Mouse (Mus musculus): Measurements from ENCODE around the gene Zfp618.

Gene Zfp618

DNA sequence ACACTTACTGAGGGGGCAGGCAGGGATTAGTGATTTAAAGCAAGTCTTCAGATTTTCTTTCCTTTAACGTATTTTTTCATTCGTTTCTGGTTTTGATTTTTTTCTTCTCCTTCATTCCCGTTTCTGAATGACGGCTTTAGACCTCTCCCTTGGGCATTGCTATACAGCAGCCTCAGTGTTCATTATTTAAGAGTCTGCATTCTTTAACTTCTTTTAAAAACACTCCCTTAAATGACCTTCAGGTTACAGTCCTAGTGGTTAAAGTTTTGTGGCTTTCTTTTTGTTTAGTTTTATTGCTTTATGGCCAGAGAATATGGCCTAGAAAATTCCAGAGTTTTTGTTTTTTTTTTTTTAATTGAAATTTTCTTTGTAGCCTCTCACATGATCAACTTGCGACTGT, 64.8 kb downstream of the Zfp618 start:
- no peak for DNase-seq (ENCODE audit: low spot score in 2 of 2)

DNA sequence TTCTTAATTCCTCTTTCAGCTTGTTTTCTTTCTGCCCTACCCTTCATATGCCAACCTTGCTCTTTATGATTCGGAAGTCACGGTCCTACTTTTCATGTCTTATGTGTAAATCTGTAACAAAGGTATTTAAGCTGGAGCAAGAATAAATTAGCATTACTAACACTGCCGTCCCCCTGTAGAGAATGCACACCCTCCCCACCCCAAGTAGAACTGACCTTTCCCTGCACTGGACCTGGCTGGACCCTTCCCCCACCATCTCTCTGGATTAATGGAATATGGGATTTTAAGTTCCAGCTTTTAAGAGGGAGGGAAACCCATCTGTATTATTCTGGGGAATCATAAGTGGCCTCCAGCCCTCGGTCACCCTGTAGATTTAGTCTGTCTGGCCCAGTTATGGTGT, 65.9 kb downstream of the Zfp618 start:
- no peak for DNase-seq (ENCODE audit: low spot score in 2 of 2)

DNA sequence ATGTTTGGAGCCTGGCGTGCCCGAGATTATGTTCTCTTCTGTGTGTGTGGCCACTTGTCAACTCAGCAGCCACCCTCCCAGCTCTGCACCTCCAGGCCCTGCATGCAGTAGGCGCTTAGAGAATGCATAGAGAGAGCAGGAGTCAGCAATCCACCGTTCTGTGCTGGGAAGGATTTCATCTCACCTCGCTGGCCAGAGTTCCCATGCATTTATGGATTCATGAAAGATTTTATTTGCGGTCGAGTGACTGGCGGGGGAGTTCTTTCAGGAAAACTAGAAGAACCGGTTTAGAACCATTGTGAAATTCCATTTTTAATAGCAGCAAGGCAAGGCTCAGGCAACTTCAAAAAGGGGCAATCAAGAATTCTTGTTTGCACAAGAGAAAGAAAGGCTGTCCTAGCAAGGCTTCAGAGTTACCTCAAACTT, 67.2 kb downstream of the Zfp618 start:
- no peak for DNase-seq (ENCODE audit: low spot score in 2 of 2)

DNA sequence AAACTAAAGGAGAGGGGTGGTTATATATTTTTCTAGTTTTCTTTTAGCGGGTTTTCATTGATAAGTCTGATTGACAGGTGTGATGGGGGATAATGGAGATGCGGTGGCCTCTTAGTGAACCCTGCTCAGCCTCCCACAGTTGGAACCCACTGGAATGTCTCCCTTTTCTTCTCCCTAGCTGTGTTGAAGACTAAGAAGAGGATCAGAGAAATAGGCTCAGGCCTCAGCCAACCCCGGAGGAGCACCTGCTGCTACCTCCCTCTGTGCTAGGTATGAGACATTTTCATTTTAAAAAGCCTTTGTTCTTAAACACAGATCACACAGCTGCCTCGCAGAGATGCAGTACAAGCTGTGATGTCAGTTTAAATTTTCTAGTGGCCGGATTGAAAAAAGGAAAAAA, 68.4 kb downstream of the Zfp618 start:
- no peak for DNase-seq (ENCODE audit: low spot score in 2 of 2)

DNA sequence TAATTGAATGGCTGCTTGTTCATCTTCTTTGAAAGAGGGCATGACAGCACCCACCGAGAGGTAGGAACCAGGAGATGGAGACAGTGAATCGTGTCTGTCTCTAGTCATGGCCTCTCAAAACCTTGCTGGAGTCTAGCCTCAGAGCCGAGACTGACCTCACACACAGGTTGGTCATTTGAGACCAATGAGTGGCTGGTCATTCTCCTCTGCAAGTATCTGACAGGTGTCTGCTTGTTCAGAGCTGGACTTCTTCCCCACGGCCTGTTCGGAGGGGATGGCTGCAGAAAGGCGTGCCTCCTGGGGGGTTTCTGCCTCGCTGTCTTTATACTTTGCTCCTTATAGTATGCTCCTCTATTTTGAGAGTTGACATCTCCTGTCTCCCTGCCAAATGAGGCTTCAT, 70.6 kb downstream of the Zfp618 start:
- DNase-seq (ENCODE audit: low spot score in 2 of 2), result no peak

DNA sequence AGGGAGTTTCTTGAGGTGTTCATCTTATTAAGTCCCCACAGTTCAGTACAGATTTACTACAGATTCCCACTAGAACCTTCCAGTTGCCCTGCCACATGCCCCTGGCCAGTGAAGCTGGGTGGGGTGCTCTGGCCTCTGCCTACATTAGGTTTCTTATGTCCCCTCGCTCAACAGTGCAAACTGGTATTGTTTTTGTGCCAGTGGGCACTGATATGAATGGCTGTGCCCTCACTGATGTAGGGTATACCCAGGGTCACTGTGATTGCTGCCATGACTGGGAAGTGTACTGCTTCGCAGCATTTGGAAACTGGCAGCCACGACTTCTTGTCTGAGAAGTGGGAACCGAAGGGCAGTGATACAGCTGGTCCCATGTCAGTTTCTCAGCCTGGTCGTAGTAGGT, 71.4 kb downstream of the Zfp618 start:
- DNase-seq (ENCODE audit: low spot score in 2 of 2), result no peak

DNA sequence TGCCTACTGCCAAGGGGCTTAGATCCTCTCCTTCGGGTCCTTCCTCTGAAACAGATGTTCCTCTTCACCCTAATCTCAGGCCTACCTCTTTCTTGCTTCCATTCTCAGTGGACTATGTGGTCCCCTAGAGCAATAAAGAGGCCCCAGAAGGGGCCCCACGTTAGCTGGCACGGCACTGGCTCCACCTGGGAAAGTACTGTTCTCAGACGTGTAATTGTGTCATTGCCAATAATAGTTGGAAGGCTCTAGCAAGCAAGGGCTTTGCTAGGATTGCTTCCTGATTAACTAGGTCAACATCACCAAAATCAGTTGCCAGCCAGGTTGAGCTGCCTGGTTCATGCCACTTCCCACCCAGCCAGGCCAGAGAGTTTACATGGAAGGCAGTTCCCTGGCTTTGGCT, 72.2 kb downstream of the Zfp618 start:
- DNase-seq (ENCODE audit: low spot score in 2 of 2), result no peak

DNA sequence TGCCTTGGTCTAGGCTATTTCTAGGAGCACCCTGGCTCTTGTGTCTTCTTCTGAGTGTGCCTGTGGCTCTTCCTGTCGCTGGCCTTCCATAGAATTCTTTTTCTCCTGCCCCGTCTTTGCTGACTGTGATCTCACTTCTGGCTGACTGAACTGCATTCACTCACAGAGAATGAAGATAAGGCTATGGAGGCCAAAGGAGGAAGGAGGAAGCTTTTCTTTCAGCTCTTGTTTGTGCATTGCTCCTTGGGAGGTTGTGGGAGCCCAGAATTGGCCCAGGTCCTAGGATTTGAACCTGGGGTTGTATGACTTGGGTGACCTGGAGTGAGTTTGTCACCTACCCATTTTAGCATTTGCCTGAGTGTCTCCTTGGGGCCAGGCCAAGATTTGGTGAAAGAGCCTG, 72.9 kb downstream of the Zfp618 start:
- no peak for DNase-seq (ENCODE audit: low spot score in 2 of 2)

DNA sequence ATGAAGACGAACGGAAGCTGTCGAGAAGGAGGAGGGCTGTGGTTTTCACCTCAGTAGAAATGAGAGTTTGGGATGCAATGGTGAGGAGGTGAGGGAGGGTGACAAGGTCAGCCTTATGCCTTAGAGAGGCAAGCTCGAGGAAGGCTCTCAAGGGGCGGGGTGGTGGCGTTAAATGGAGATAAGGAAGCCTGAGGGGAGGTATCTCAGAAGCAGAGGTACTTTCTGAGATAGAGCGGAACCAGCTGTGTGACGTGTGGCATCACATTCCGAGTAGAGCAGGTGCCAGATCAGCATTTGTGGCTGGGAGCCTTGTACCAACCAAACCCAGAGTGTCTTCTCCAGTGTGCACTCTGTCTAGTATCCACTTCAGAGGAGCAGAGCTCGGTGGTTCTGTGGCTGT, 73.6 kb downstream of the Zfp618 start:
- DNase-seq (ENCODE audit: low spot score in 2 of 2), result no peak

DNA sequence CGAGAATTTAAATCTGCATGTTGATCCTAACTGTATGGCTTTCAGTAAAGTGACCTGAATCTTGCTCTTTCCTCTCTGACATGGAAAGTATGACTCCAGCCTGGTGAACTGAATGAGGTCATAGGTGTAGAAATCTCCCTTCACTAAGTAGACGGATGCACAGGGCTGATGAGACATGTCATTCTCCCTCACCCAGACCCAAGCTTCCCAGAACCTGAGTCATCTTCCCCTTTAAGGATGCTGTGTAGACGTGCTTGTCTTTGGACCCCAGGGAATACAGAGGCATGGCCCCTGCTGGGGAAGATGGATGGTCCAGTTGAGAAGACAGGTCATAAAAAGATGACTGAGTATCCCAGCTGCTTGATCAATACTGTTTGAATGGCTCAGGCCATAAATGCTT, 83.2 kb downstream of the Zfp618 start:
- no peak for DNase-seq (ENCODE audit: low spot score in 2 of 2)

DNA sequence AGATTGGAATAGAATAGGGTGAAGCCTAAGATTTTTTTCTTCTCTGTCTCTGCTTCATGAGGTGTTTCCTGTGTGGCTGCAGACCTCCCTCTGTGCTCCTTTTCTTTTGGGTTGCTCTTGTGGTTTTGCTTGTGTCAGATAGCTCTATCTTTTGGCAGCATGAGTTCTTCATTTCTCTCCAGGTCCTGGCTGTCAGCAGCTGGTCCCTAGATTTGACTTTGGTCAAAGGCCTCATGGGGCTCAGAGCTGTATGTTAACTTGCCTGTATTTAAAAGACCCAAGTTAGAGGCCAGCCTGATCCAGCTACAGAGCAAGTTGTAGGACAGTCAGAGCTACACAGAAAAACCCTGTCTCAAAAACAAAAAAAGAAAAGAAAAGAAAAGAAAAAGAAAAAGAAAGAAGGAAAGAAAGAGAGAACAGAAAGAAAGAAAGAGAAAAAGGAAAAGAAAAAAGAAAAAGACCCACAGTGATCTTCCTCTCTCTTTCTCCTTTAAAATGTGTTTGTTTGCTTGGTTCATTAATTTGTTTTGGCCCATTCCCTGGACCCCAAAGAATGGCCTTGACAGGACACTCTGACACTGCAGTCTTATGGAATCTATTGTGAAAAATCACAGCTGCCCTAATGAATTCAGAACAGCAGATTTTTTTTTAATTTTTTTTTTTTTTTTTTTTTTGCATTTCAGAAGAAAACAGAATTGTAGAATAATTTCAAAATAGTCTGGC, 84.4 kb downstream of the Zfp618 start:
- no peak for DNase-seq (ENCODE audit: low spot score in 2 of 2)

DNA sequence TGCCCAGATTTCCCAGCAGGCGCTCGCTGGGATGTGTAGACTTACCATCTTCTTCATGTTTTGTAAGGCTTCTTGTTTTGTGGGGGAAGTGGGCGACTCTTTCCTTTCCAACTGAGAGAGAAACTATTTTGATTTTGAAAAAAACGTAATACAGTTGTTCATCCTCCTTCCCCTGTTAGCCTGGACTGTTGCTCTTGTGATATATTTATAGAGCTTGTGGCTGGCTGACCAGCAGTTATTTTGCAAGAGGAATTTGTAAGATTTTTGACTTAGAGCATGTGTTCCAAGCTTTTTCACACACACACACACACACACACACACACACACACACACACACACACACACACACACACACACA, 84.9 kb downstream of the Zfp618 start:
- DNase-seq (ENCODE audit: low spot score in 2 of 2), result no peak

DNA sequence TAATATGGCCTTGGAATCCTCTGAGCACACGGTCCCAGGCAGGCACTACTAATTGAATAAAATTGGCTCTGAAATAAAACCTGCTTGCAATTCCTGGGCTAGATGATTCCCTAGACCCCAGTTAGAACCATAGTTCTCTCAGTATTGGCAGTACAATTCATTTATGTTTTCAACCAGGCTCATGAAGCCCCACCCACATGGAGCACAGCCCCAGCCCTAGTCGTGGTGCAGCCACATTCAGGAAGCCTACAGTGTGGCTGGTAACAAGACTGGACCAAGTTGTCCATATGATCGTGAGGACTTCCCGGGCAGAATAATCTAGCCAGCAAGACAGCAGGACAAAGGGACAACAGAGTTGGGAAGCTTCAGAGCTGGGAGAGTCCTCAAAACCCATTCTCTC, 85.6 kb downstream of the Zfp618 start:
- DNase-seq (ENCODE audit: low spot score in 2 of 2), result no peak

DNA sequence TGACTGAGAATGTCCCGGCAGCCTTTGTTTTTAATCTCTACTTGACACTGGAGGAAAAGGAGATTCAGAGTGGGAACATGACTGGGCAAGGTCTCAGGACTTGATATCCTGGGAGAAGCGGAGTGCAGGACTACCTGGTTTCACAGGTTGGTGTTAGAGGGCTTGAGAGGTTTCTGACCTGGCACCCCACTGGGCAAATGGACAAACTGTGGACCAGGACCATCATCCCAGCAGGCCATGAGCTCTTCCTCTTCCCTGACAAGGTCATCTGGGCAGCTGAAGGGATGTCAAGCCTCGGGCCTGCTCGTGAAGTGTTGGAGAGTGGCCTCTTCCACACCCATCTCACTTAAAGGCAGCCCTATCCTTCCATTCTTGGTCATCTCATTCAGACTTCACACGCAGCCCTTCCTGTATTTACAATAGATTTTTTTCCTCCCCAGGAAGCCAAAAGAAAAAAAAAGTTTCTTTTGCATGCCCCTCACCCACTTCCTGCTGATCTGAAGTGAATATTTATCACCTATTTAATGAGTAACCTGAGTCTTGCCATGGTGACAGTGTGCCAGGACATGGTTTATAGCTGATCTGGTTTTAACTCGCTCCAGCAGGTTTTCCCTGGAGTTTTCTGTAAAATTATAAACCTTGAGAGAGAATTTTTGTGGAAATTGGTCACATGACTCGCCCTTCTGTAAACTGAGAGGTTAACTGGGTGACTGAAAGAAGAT, 86.7 kb downstream of the Zfp618 start:
- no peak for DNase-seq (ENCODE audit: low spot score in 2 of 2)

DNA sequence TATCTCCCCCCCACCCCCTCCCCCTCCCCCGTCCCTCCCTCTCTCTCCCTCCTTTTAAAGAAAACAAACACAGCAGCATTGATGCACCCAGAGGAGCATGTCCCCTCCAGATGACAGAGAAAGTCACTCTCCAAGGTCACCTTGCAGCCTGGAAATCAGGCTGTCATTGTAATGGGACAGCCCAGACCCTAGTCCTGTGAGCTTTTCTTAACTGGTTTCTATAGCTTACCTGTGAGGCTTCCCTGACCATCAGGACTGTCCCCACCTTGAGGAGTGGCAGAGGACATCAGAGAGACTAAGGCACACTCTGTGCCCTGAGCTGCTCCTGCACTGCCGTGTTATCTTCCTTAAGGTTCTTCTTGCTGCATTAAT, 87.3 kb downstream of the Zfp618 start:
- DNase-seq (ENCODE audit: low spot score in 2 of 2), result no peak

DNA sequence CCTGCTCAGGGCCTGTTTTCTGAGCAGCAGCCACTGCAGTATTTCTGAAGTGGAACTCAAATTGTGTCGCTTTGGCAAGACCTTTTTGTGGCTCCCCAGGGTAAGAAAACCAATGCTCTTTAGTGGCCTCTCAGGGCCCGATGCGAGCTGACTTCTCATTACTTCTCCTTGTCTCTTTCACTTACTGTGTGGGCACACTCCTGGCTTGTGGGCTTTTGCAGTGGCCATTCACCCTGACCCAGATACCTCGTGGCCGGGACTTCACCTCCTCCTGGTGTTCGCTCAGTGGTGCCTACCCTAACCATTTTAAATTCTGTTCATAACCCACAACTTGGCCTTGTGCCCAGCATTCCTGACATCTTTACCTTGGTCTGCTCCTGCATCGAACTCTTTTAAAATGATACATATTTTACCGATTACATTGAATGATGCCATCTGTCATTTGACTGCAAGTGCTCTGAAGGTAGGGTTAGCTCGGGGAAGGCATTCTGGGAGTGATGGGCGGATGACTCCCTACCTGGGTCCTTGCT, 89.9 kb downstream of the Zfp618 start:
- no peak for DNase-seq (ENCODE audit: low spot score in 2 of 2)

DNA sequence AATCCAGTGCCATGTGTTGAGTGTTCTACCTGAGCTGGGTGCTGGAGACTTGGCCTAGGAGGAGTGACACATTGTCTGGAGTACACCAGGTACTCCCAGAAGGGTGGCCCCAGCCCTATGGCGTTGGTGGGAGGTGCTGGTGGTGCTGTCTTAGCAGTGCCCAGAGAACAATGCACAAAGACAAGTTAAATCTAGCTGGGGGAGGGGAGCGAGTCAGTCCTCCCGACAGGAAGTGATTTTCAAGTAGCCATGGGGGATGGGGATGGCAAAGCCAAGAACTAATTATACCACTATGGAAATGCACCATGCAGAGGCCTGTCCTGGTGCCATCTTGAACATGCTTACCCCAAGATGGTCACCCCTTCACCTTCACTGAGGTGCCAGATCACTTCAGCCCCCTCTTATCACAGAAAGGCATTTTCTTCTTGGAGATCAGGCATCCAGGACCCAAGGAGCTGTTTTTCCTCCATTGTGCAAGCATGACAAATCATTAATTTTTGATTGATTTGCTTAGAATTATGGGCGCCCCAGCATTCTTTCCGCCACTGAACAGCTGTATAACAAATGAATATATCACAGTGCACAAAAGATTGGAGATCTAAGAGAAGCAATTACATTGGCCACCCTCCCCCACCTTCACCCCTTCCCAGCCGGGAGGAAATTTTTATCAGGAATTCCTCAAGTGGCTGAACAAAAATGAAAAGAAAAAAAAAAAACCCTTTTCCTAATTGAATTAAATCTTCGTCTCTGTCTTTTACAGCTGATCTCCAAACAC, 91.5 kb downstream of the Zfp618 start:
- DNase-seq (ENCODE audit: low spot score in 2 of 2), result no peak

DNA sequence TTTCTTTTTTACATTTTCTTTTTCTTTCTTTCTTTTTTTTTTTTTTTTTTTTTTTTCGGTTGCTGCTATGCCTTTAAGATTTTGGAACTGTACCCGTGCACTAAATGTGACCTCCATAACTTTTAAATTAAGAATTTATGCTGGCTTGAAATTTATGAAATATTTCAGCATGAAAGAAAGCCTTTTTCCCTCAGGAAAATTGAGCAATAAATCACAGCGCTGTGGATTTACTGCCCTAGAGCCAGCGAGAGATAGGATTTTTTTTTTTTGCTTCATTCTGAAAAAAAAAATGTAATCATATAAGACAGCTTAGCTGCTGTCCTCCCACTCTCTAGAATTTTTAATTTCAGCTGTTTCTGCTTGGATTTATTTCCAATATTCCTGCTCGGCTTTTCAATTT, 92.2 kb downstream of the Zfp618 start:
- no peak for DNase-seq (ENCODE audit: low spot score in 2 of 2)

DNA sequence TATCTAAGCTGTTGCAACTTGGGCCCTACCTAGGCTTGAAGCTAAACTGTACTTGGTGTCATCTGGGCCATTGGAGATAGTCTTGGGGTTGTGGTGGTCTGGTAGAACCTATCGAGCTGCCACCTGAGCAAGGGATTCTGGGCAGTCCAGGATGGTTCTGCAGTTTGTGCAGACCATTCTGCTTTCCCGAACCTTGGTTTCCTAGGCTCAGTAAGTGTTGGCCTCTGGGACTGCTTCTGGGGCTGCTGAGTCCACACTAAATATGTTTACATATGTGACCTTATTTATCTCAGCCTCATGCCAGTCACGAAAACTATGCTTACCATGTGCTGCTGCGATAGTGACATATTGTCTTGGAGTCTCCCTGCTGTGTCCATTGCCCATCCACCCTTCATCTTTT, 93.3 kb downstream of the Zfp618 start:
- DNase-seq (ENCODE audit: low spot score in 2 of 2), result no peak

DNA sequence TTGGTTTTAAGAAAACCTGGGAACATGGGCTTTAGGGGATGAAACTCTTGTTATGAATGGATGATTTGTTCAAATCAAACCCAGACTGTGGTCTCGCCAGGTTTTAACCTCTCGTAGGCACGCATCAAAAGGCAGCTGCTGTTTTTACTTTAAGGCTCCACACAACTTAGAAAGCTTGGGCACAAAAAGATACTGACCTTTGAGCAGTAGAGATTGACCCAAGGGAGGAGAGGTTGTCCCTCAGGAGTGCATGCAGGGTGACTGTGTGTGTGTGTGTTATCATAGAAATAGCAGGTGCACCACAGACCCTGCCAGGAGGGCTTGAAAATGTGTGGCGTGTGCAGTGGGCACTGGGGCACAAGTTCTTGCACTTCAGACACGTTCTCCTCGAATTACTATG, 95.0 kb downstream of the Zfp618 start:
- DNase-seq (ENCODE audit: low spot score in 2 of 2), result no peak

DNA sequence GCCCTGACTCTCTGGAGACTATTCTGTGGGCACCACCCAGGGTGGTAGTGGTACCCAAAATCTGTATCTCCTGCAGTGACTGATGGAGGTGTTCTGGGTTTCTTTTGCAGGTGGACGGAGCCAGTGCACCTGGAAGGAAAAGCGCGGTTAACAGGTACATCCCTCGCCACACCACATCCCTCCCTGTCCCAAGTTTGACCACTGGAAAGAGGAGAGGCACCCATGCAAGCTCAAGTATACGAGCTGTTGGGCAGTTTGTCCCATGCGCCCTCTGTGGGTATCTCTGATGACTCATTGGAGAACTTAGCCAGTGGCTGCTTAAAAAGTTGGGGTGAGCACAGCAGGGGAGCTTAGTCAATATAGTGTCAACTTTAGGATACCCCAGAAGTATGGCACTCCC, 96.0 kb downstream of the Zfp618 start:
- DNase-seq (ENCODE audit: low spot score in 2 of 2), result no peak

DNA sequence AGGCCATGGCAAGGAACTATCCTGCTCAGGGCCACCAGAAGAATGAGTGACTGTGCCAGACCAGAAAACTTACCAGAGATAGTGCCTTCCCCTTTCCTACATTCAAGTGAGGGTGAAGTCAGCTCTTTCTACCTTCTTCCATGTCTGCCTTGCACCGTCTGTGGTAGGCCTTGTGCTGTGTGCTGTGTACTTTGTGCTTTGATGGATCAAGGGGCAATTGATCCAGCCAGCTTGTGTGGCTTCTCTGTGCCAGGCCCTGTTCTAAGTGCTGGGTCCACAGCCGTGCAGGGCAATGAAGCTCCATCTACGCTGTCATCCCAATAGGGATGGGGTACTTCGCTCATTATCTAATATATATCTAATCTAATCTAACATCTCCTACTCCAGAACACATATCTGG, 98.0 kb downstream of the Zfp618 start:
- no peak for DNase-seq (ENCODE audit: low spot score in 2 of 2)

DNA sequence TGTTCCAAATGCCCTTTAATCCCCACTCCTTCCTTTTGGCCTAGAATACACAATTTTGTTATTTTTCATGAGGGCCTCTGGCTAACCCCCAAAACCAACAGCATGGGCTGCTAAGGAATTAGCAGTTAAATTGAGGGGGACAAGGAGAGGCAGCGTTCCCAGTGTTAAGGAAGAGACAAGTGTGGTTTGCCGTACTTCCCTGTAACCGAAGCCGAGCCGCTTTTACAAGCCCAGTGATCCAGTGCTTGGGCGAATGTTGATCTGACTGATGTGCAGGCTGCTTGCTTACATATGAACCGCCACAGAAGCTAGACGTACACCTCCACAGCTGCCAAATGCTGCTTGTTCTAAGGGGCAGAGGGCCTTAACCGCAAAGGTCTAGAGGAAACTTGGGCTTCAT, 99.5 kb downstream of the Zfp618 start:
- DNase-seq (ENCODE audit: low spot score in 2 of 2), result no peak

Measured in left cerebral cortex, adult 9 months (tissue).